Mouse (Mus musculus) myocyte (in vitro differentiated cells): ENCODE results near the gene Lrp1.

Experiments used
- MAX ChIP-seq: IDR thresholded peaks from one replicate; pipeline ENCODE4 v1.6.1; 2011; ENCODE audit warnings: low read depth, mild to moderate bottlenecking, control low read depth
- MYOD1 ChIP-seq, 3 experiments: IDR thresholded peaks; one replicate each; pipeline ENCODE4 v1.6.1; 2011; ENCODE audit warnings: control low read depth in 2 of 3, low read depth in 2 of 3, mild to moderate bottlenecking in 2 of 3, moderate library complexity in 1 of 3; ENCODE audit not compliant: insufficient read length in 2 of 3, control insufficient read depth in 1 of 3
- POLR2A ChIP-seq: IDR thresholded peaks from one replicate; pipeline ENCODE4 v1.6.1; 2011; ENCODE audit warnings: low read depth, mild to moderate bottlenecking, control low read depth, moderate library complexity; ENCODE audit not compliant: insufficient read length
- TCF12 ChIP-seq: IDR thresholded peaks from one replicate; pipeline ENCODE4 v1.6.1; 2011; ENCODE audit warnings: mild to moderate bottlenecking, control low read depth; ENCODE audit not compliant: poor library complexity, insufficient read depth, severe bottlenecking
- USF1 ChIP-seq: IDR thresholded peaks from one replicate; pipeline ENCODE4 v1.6.1; 2011; ENCODE audit warnings: low read depth, mild to moderate bottlenecking, control low read depth, moderate library complexity

GRCm38 (mm10) chr10:127516576-127517260 is 104.2 kb downstream of the Lrp1 start:
- TF ChIP-seq POLR2A (peak; percentile 57), MYOD1 (IDR thresholded peaks at IDR 0.05; ENCODE audit: control insufficient read depth in 1 of 3, insufficient read length in 2 of 3, low read depth in 2 of 3) (no peak), USF1 (no peak), TCF12 (no peak), MAX (no peak)
